Mouse (Mus musculus): Measurements from ENCODE around the gene Fam71e2. TPM values are rescaled to one million over a fixed set of nuclear protein-coding genes. Genes with fewer than 3 reads are reported as not detected.
A peak's percentile ranks its signal among the peaks of the same experiment; 100 is the strongest.

Fam71e2 gene
- polyA plus RNA-seq, 1 experiment, result not detected

- H3K27ac ChIP-seq (ENCODE audit: insufficient read depth, low read depth, low read length), result no peak overlapping the region
- TF ChIP-seq CTCF (IDR thresholded peaks at IDR 0.05; ENCODE audit: low read depth, low read length), result no peak
- no peak for TF ChIP-seq POLR2A (IDR thresholded peaks at IDR 0.05; ENCODE audit: borderline replicate concordance, low read depth, low read length)
- no peak overlapping the region for H3K4me3 ChIP-seq (ENCODE audit: insufficient read depth, low read length)
- peaks cover 7% of the 10 kb centered on the region; the same call in 1 of the 2 replicates for H3K4me1 ChIP-seq (ENCODE audit: control insufficient read depth, insufficient read depth, low read length)
Measured at GRCm38 (mm10) chr7:4749169-4749568, 21.9 kb downstream of the Fam71e2 start.

DNA sequence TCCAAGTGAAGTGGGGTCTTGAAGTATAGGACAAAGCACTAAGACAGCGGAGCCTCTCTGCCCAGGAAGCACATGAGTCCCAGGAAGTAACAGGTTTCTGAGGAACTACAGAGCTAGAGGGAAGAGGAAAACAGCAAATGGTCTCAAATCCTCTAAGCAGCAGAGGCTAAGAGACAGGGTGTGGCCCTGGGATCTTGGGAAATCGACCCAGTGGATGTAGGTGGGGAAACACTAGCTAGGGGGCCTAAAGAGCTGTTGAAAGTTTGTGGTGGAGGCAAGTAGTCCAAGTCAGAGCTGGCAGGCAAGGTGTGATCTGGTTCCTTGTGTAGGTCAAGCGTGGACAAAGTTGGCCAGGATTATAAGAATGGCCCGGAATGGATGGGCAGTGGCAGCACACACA, 22.8 kb downstream of the Fam71e2 start:
- no peak for TF ChIP-seq CTCF (IDR thresholded peaks at IDR 0.05; ENCODE audit: low read depth, low read length)
- TF ChIP-seq POLR2A (IDR thresholded peaks at IDR 0.05; ENCODE audit: borderline replicate concordance, low read depth, low read length), result no peak
- no peak overlapping the region for H3K27ac ChIP-seq (ENCODE audit: insufficient read depth, low read depth, low read length)
- H3K4me1 ChIP-seq (ENCODE audit: control insufficient read depth, insufficient read depth, low read length), result peaks cover 7% of the 10 kb centered on the region; the same call in 1 of the 2 replicates
- H3K4me3 ChIP-seq (ENCODE audit: insufficient read depth, low read length), result no peak overlapping the region

GRCm38 (mm10) chr7:4747156-4747899, 23.8 kb downstream of the Fam71e2 start:
- TF ChIP-seq POLR2A (IDR thresholded peaks at IDR 0.05; ENCODE audit: borderline replicate concordance, low read depth, low read length) (no peak), CTCF (IDR thresholded peaks at IDR 0.05; ENCODE audit: low read depth, low read length) (no peak)
- Histone ChIP-seq H3K27ac (ENCODE audit: insufficient read depth, low read depth, low read length) (no peak overlapping the region), H3K4me1 (ENCODE audit: control insufficient read depth, insufficient read depth, low read length) (peaks cover 7% of the 10 kb centered on the region; the same call in 1 of the 2 replicates), H3K4me3 (ENCODE audit: insufficient read depth, low read length) (no peak overlapping the region)

- peaks cover 15% of the 10 kb centered on the region for H3K4me1 ChIP-seq (ENCODE audit: control insufficient read depth, insufficient read depth, low read length)
- H3K27ac ChIP-seq (ENCODE audit: insufficient read depth, low read depth, low read length), result no peak overlapping the region
- TF ChIP-seq POLR2A (IDR thresholded peaks at IDR 0.05; ENCODE audit: borderline replicate concordance, low read depth, low read length) (no peak), CTCF (IDR thresholded peaks at IDR 0.05; ENCODE audit: low read depth, low read length) (no peak)
- no peak overlapping the region for H3K4me3 ChIP-seq (ENCODE audit: insufficient read depth, low read length)
Measured at GRCm38 (mm10) chr7:4746326-4746980, 24.6 kb downstream of the Fam71e2 start.

GRCm38 (mm10) chr7:4744886-4745285, 26.2 kb downstream of the Fam71e2 start:
- Histone ChIP-seq H3K4me3 (ENCODE audit: insufficient read depth, low read length) (no peak overlapping the region), H3K4me1 (ENCODE audit: control insufficient read depth, insufficient read depth, low read length) (peaks cover 16% of the 10 kb centered on the region), H3K27ac (ENCODE audit: insufficient read depth, low read depth, low read length) (no peak overlapping the region)
- no peak for TF ChIP-seq CTCF (IDR thresholded peaks at IDR 0.05; ENCODE audit: low read depth, low read length)
- no peak for TF ChIP-seq POLR2A (IDR thresholded peaks at IDR 0.05; ENCODE audit: borderline replicate concordance, low read depth, low read length)

- Histone ChIP-seq H3K4me3 (ENCODE audit: insufficient read depth, low read length) (no peak overlapping the region), H3K27ac (ENCODE audit: insufficient read depth, low read depth, low read length) (no peak overlapping the region), H3K4me1 (ENCODE audit: control insufficient read depth, insufficient read depth, low read length) (peaks cover 22% of the 10 kb centered on the region)
- no peak for TF ChIP-seq CTCF (IDR thresholded peaks at IDR 0.05; ENCODE audit: low read depth, low read length)
- TF ChIP-seq POLR2A (IDR thresholded peaks at IDR 0.05; ENCODE audit: borderline replicate concordance, low read depth, low read length), result no peak
Measured at GRCm38 (mm10) chr7:4743354-4743753, 27.7 kb downstream of the Fam71e2 start.

GRCm38 (mm10) chr7:4742482-4742819, 28.7 kb downstream of the Fam71e2 start:
- Histone ChIP-seq H3K4me1 (ENCODE audit: control insufficient read depth, insufficient read depth, low read length) (peaks cover 16% of the 10 kb centered on the region), H3K4me3 (ENCODE audit: insufficient read depth, low read length) (no peak overlapping the region), H3K27ac (ENCODE audit: insufficient read depth, low read depth, low read length) (no peak overlapping the region)
- TF ChIP-seq CTCF (IDR thresholded peaks at IDR 0.05; ENCODE audit: low read depth, low read length) (no peak), POLR2A (IDR thresholded peaks at IDR 0.05; ENCODE audit: borderline replicate concordance, low read depth, low read length) (no peak)

DNA sequence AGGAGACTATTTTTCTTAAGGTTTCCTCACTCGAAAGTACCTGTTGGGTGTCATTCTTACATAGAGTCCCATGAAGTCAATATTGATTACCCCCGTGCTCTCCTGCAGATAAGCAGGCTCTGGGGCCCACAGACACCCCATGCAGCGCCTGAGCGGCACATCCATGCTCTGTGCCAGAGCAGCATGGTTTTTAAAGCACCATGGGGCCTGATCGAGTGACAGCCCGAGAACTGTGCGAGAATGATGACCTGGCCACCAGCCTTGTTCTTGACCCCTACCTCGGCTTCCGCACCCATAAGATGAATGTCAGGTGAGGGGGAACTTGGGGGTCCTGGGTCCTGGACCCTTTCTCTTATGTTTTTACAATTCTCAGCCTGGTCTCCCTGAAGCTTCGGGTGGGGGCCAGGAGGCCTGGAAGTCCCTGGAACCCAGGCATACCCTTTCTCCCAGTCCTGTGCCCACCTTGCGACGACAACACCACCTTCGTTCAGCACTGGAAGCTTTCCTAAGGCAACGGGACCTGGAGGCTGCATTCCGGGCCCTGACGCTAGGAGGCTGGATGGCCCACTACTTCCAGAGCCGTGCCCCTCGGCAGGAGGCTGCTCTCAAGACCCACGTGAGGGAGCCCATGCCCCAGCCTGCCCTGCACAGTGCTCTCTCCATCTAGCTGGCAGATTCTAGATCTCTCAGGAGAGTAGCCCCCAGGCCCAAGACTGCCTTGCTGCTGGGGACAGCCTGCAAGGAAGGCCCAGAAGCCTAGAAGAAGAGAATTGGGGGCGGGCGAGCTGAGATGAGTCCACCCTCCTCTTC, 29.2 kb downstream of the Fam71e2 start:
- Histone ChIP-seq H3K4me3 (ENCODE audit: insufficient read depth, low read length) (peak overlapping the region; percentile 82), H3K4me1 (ENCODE audit: control insufficient read depth, insufficient read depth, low read length) (peaks cover 16% of the 10 kb centered on the region), H3K27ac (ENCODE audit: insufficient read depth, low read depth, low read length) (peak overlapping the region; percentile 42; the same call in 1 of the 2 replicates)
- TF ChIP-seq POLR2A (IDR thresholded peaks at IDR 0.05; ENCODE audit: borderline replicate concordance, low read depth, low read length) (no peak), CTCF (IDR thresholded peaks at IDR 0.05; ENCODE audit: low read depth, low read length) (no peak)

- TF ChIP-seq CTCF (IDR thresholded peaks at IDR 0.05; ENCODE audit: low read depth, low read length), result no peak
- no peak for TF ChIP-seq POLR2A (IDR thresholded peaks at IDR 0.05; ENCODE audit: borderline replicate concordance, low read depth, low read length)
Measured at GRCm38 (mm10) chr7:4741151-4741550, 30.0 kb downstream of the Fam71e2 start.

More at GRCm38 (mm10) chr7:4741151-4741550, 30.0 kb downstream of the Fam71e2 start:
- Histone ChIP-seq H3K27ac (ENCODE audit: insufficient read depth, low read depth, low read length) (peak overlapping the region; percentile 96), H3K4me3 (ENCODE audit: insufficient read depth, low read length) (peak overlapping the region; percentile 82), H3K4me1 (ENCODE audit: control insufficient read depth, insufficient read depth, low read length) (peaks cover 16% of the 10 kb centered on the region)

Measured in bone marrow macrophage, adult 2 months (primary cell).